Mouse (Mus musculus) stomach, embryonic 16.5 days (tissue): Measurements from ENCODE around the gene Arfgap3. TPM values are rescaled to one million over a fixed set of nuclear protein-coding genes. Genes with fewer than 3 reads are reported as not detected.

Experiments
- ATAC-seq: fragments of 200-750 bp; cut with Nextera tagmentation; 2 replicates; pipeline ENCODE4 v1.8.0; 2017; ENCODE audit warnings: moderate number of reproducible peaks, moderate TSS enrichment; ENCODE audit not compliant: insufficient read depth, low FRiP score
- H3K27ac ChIP-seq: fragments of 300-500 bp; sonication (generic); 2 replicates; pipeline ENCODE4 v1.5.1; 2014; ENCODE audit warnings: low read length
- H3K27me3 ChIP-seq: fragments of 300-500 bp; sonication (generic); 2 replicates; pipeline ENCODE4 v1.6.1; 2014; ENCODE audit warnings: low read length, control low read depth, mixed read lengths; ENCODE audit not compliant: control insufficient read depth, insufficient read depth
- H3K36me3 ChIP-seq: fragments of 300-500 bp; sonication (generic); 2 replicates; pipeline ENCODE4 v1.6.1; 2014; ENCODE audit warnings: low read length; ENCODE audit not compliant: control insufficient read depth, insufficient read depth
- H3K4me1 ChIP-seq: fragments of 300-500 bp; sonication (generic); 2 replicates; pipeline ENCODE4 v1.6.1; 2014; ENCODE audit warnings: low read length, control low read depth, mixed read lengths; ENCODE audit not compliant: control insufficient read depth, insufficient read depth
- H3K4me2 ChIP-seq: fragments of 300-500 bp; sonication (generic); 2 replicates; pipeline ENCODE4 v1.6.1; 2014; ENCODE audit warnings: low read depth, low read length, mixed read lengths
- H3K4me3 ChIP-seq: fragments of 300-500 bp; sonication (generic); replicated peaks from 2 replicates; pipeline ENCODE4 v1.5.1; 2014; ENCODE audit warnings: mild to moderate bottlenecking, low read length
- H3K9ac ChIP-seq: fragments of 300-500 bp; sonication (generic); 2 replicates; pipeline ENCODE4 v1.6.1; 2014; ENCODE audit warnings: low read length
- H3K9me3 ChIP-seq: fragments of 300-500 bp; sonication (generic); replicated peaks from 2 replicates; pipeline ENCODE4 v1.6.1; 2016; ENCODE audit warnings: low read length, control low read depth; ENCODE audit not compliant: control insufficient read depth
- WGBS: fragments of 180-500 bp; shearing (Covaris S2); extraction: QIAGEN DNeasy Blood & Tissue Kit; methylation state at CpG from one replicate; pipeline ENCODE4 v1.1.7; 2014; 5-methylcytosine and 5-hydroxymethylcytosine counted together
- polyA plus RNA-seq: library from polyadenylated mRNA; unstranded; fragments of >200 nt; fragmentation: Nextera tagmentation; extraction: Ambion mirVana; gene quantifications from 2 replicates; pipeline ENCODE4 v1.2.1, GENCODE M21; 2015

The Arfgap3 gene
- polyA plus RNA-seq, 1 experiment from 2014 or later: 79.9 TPM

GRCm38 (mm10) chr15:83255191-83255782 is 94.8 kb downstream of the Arfgap3 start:
- H3K27me3 ChIP-seq: no peaks in the 10 kb centered on the region
- H3K27ac ChIP-seq: no peak overlapping the region
- H3K4me3 ChIP-seq: no peak overlapping the region
- no peaks in the 10 kb centered on the region for H3K36me3 ChIP-seq
- 89% methylated on average over 3 of the region's 4 CpGs for WGBS
- H3K9me3 ChIP-seq: peaks cover 4% of the 10 kb centered on the region; the same call in 1 of the 2 replicates
- H3K9ac ChIP-seq: no peak overlapping the region
- no peak for ATAC-seq
- 0 out of 2 replicates have a peak, but pooled peaks cover 3% of the 10 kb centered on the region for H3K4me1 ChIP-seq
- no peak overlapping the region for H3K4me2 ChIP-seq

GRCm38 (mm10) chr15:83254372-83255070 is 95.5 kb downstream of the Arfgap3 start:
- H3K4me2 ChIP-seq: no peak overlapping the region
- H3K4me1 ChIP-seq: 0 out of 2 replicates have a peak, but pooled peaks cover 3% of the 10 kb centered on the region
- ATAC-seq: no peak

DNA sequence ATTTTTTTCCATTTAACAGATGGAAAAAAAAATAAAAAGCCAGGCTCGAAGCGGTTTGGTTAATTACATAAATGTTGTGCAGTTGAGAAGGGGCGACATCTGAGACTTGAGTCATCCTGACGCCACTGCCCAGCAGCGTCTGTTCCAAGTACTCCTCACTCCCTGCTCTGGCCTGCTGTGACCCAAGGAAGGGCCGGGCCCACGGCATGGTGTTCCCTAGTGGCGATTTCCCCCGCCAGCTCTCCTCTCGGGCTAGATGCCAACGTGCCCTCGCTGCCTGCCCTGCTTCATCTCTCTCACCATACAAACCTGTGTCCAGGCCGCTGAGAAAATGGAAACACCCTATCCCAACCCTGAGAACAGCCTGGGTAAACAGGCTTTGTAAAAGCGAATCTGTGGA is 98.0 kb downstream of the Arfgap3 start:
- 63% methylated on average over 14 of the region's 14 CpGs for WGBS
- Histone ChIP-seq H3K9me3 (peaks cover 4% of the 10 kb centered on the region; the same call in 1 of the 2 replicates), H3K27me3 (no peaks in the 10 kb centered on the region), H3K4me2 (peak overlapping the region; percentile 84), H3K36me3 (no peaks in the 10 kb centered on the region), H3K4me1 (0 out of 2 replicates have a peak, but pooled peaks cover 3% of the 10 kb centered on the region), H3K9ac (no peak overlapping the region), H3K27ac (no peak overlapping the region), H3K4me3 (peak overlapping the region; percentile 68)
- no peak for ATAC-seq

More at GRCm38 (mm10) chr15:83254372-83255070, 95.5 kb downstream of the Arfgap3 start:
- Histone ChIP-seq H3K9ac (no peak overlapping the region), H3K9me3 (peaks cover 4% of the 10 kb centered on the region; the same call in 1 of the 2 replicates), H3K4me3 (no peak overlapping the region), H3K27ac (no peak overlapping the region), H3K36me3 (no peaks in the 10 kb centered on the region), H3K27me3 (no peaks in the 10 kb centered on the region)
- 62% methylated on average over 10 of the region's 10 CpGs for WGBS

- peak within 1 kb of the TSS; percentile 78 for H3K9ac ChIP-seq
- ATAC-seq: peak; percentile 61; the same call in 1 of the 2 replicates
- H3K27ac ChIP-seq: 0 out of 2 replicates have a peak within 1 kb of the TSS, but pooled peaks have one; percentile 15
Observed at GRCm38 (mm10) chr15:83251176-83252004, 98.7 kb downstream of the Arfgap3 start, which contains the start of gene A4galt. Gene A4galt, minus strand, starts transcription at chr15:83251774.

DNA sequence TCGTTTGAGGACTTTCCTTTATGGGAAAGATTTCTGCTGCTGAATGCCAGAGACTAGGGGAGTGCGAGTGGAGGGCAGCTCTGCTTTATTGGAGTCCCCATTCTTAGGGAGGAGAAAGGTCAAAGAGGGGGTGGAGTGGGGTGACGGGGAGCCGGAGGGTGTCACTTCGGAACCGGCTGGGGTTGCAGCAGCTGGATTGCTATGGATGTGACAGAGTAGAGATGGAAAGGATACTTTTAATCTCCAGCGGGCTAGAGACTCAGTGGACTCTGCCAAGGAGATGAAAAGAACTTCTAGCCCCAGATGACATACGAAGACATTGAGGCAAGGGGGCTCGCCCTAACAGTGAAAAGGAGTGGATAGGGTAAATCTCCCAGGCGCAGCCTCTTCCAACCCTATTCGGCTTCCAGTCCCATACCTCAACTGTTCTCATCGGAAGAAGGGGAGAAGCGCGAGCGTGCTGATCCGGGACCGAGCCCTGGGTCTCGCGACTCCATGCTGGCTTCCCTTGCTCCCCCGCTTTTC is 99.3 kb downstream of the Arfgap3 start:
- 2% methylated on average over 20 of the region's 20 CpGs for WGBS
- Histone ChIP-seq H3K4me3 (peak overlapping the region; percentile 68), H3K36me3 (no peaks in the 10 kb centered on the region)

More at GRCm38 (mm10) chr15:83251176-83252004, 98.7 kb downstream of the Arfgap3 start, which contains the start of gene A4galt:
- H3K27me3 ChIP-seq: no peaks in the 10 kb centered on the region
- peaks cover 4% of the 10 kb centered on the region; the same call in 1 of the 2 replicates for H3K9me3 ChIP-seq
- no peaks in the 10 kb centered on the region for H3K36me3 ChIP-seq
- H3K4me1 ChIP-seq: 0 out of 2 replicates have a peak, but pooled peaks cover 3% of the 10 kb centered on the region
- 1% methylated on average over 66 of the region's 66 CpGs for WGBS
- peak within 1 kb of the TSS; percentile 84 for H3K4me2 ChIP-seq
- H3K4me3 ChIP-seq: peak within 1 kb of the TSS; percentile 68

More for the DNA sequence above, 99.3 kb downstream of the Arfgap3 start:
- Histone ChIP-seq H3K9me3 (peaks cover 4% of the 10 kb centered on the region; the same call in 1 of the 2 replicates), H3K27me3 (no peaks in the 10 kb centered on the region), H3K4me1 (0 out of 2 replicates have a peak, but pooled peaks cover 3% of the 10 kb centered on the region), H3K4me2 (peak overlapping the region; percentile 84), H3K27ac (0 out of 2 replicates have a peak overlapping the region, but pooled peaks have one; percentile 15), H3K9ac (peak overlapping the region; percentile 78)
- ATAC-seq: no peak

Other genes starting within 250 kb of the Arfgap3 start
- gene Rrp7a, start 227.4 kb downstream of the Arfgap3 start, polyA plus RNA-seq: 65.5 and 66.0 TPM in 2 replicates
- gene Poldip3, start 200.9 kb downstream of the Arfgap3 start, polyA plus RNA-seq: 121 and 128 TPM in 2 replicates
- 211 and 262 TPM in 2 replicates for gene Cyb5r3, start 177.7 kb downstream of the Arfgap3 start, polyA plus RNA-seq
- gene A4galt, start 98.5 kb downstream of the Arfgap3 start, polyA plus RNA-seq: 15.3 and 16.9 TPM in 2 replicates
- 64.5 and 67.9 TPM in 2 replicates for gene Pacsin2, start 114.4 kb upstream of the Arfgap3 start, polyA plus RNA-seq
- gene Ttll1, start 160.6 kb upstream of the Arfgap3 start, polyA plus RNA-seq: 20.9 and 21.0 TPM in 2 replicates
- gene Bik, start 176.6 kb upstream of the Arfgap3 start, polyA plus RNA-seq: 6.8 and 7.0 TPM in 2 replicates
- 116 and 132 TPM in 2 replicates for gene Tspo, start 213.3 kb upstream of the Arfgap3 start, polyA plus RNA-seq
- 24.3 and 24.4 TPM in 2 replicates for gene Mcat, start 213.5 kb upstream of the Arfgap3 start, polyA plus RNA-seq
- 31.9 and 32.2 TPM in 2 replicates for gene Ttll12, start 244.9 kb upstream of the Arfgap3 start, polyA plus RNA-seq